Mouse (Mus musculus): ENCODE data around the gene Hist1h1e. TPM values are rescaled to one million over a fixed set of nuclear protein-coding genes. Genes with fewer than 3 reads are reported as not detected.

Hist1h1e gene
- total RNA-seq (2021) = 10 to 100 TPM; 53.4 to 69.1 TPM
- long read RNA-seq, experiment 1 = 0 reads
- long read RNA-seq, experiment 2 = 0 reads

- intact Hi-C loops (cut with DNase I) = loop anchor here (2.0 to 5.0 kb wide), 3 partner anchors 61 to 115 kb away; partner anchors contain the start of genes Hist1h1c, Hist1h1t, Hist1h2ac and Hist1h4c
Measured at GRCm38 (mm10) chr13:23622175-23622671, at the start of gene Hist1h1e. Gene Hist1h1e, minus strand, starts transcription at chr13:23622558.

GRCm38 (mm10) chr13:23662536-23662935 lies 40.2 kb upstream of the Hist1h1e start:
- DNase-seq (ENCODE audit: low spot score in 2 of 2) = no peak
- intact Hi-C loops (cut with DNase I) = no loop called here

More at GRCm38 (mm10) chr13:23622175-23622671, at the start of gene Hist1h1e:
- peak; percentile 87 to 88 for DNase-seq (ENCODE audit: low spot score in 2 of 2)

- DNase-seq (ENCODE audit: low spot score in 2 of 2) = no peak
Measured at GRCm38 (mm10) chr13:23659636-23660366, 37.4 kb upstream of the Hist1h1e start.

GRCm38 (mm10) chr13:23630653-23631052 lies 8.3 kb upstream of the Hist1h1e start:
- peak in 1 of 2 experiments; percentile 33 for DNase-seq (ENCODE audit: low spot score in 2 of 2)
- intact Hi-C loops (cut with DNase I) = no loop called here

More at GRCm38 (mm10) chr13:23659636-23660366, 37.4 kb upstream of the Hist1h1e start:
- intact Hi-C loops (cut with DNase I) = no loop called here

GRCm38 (mm10) chr13:23622861-23623450 lies 598 bp upstream of the Hist1h1e start:
- peak in 1 of 2 experiments; percentile 9 for DNase-seq (ENCODE audit: low spot score in 2 of 2)
- intact Hi-C loops (cut with DNase I) = loop anchor here (2.0 to 5.0 kb wide), 3 partner anchors 60 to 114 kb away; partner anchors contain the start of genes Hist1h1c, Hist1h1t, Hist1h2ac and Hist1h4c

GRCm38 (mm10) chr13:23621532-23622174 lies 705 bp downstream of the Hist1h1e start:
- intact Hi-C loops (cut with DNase I) = loop anchor here (2.0 to 5.0 kb wide), 3 partner anchors 61 to 116 kb away; partner anchors contain the start of genes Hist1h1c, Hist1h1t, Hist1h2ac and Hist1h4c

GRCm38 (mm10) chr13:23620733-23621531 lies 1.4 kb downstream of the Hist1h1e start, which contains the start of gene Hist1h2be:
Gene Hist1h2be, minus strand, starts transcription at chr13:23621124.
- DNase-seq (ENCODE audit: low spot score in 2 of 2) = peak; percentile 69 to 93
- intact Hi-C loops (cut with DNase I) = loop anchor here (5.0 kb wide), 2 partner anchors 76 to 116 kb away; partner anchors contain the start of genes Hist1h1c, Hist1h1t and Hist1h4c

More at GRCm38 (mm10) chr13:23621532-23622174, 705 bp downstream of the Hist1h1e start:
- DNase-seq (ENCODE audit: low spot score in 2 of 2) = peak; percentile 70 to 85

- intact Hi-C loops (cut with DNase I) = loop anchor here (5.0 kb wide), 2 partner anchors 77 to 117 kb away; partner anchors contain the start of genes Hist1h1c, Hist1h1t and Hist1h4c
- DNase-seq (ENCODE audit: low spot score in 2 of 2) = peak in 1 of 2 experiments; percentile 2
Measured at GRCm38 (mm10) chr13:23620056-23620732, 2.2 kb downstream of the Hist1h1e start.

- DNase-seq (ENCODE audit: low spot score in 2 of 2) = no peak
- intact Hi-C loops (cut with DNase I) = no loop called here
Measured at GRCm38 (mm10) chr13:23611638-23612037, 10.7 kb downstream of the Hist1h1e start.

GRCm38 (mm10) chr13:23610393-23610792 lies 12.0 kb downstream of the Hist1h1e start:
- intact Hi-C loops (cut with DNase I) = no loop called here
- no peak for DNase-seq (ENCODE audit: low spot score in 2 of 2)

GRCm38 (mm10) chr13:23609844-23610243 lies 12.5 kb downstream of the Hist1h1e start:
- DNase-seq (ENCODE audit: low spot score in 2 of 2) = no peak
- intact Hi-C loops (cut with DNase I) = no loop called here

- intact Hi-C loops (cut with DNase I) = no loop called here
- no peak for DNase-seq (ENCODE audit: low spot score in 2 of 2)
Measured at GRCm38 (mm10) chr13:23609209-23609608, 13.1 kb downstream of the Hist1h1e start.

GRCm38 (mm10) chr13:23605052-23605451 lies 17.3 kb downstream of the Hist1h1e start:
- no peak for DNase-seq (ENCODE audit: low spot score in 2 of 2)
- intact Hi-C loops (cut with DNase I) = no loop called here

- intact Hi-C loops (cut with DNase I) = no loop called here
- no peak for DNase-seq (ENCODE audit: low spot score in 2 of 2)
Measured at GRCm38 (mm10) chr13:23604452-23604851, 17.9 kb downstream of the Hist1h1e start.

- DNase-seq (ENCODE audit: low spot score in 2 of 2) = no peak
- intact Hi-C loops (cut with DNase I) = no loop called here
Measured at GRCm38 (mm10) chr13:23603182-23603699, 19.1 kb downstream of the Hist1h1e start.

GRCm38 (mm10) chr13:23597957-23598356 lies 24.4 kb downstream of the Hist1h1e start:
- DNase-seq (ENCODE audit: low spot score in 2 of 2) = peak; percentile 56 to 79
- intact Hi-C loops (cut with DNase I) = loop anchor here (1.0 kb wide), 1 partner anchor 12 kb away; no protein-coding TSS in a partner anchor

GRCm38 (mm10) chr13:23595622-23596372 lies 26.6 kb downstream of the Hist1h1e start:
- intact Hi-C loops (cut with DNase I) = no loop called here
- DNase-seq (ENCODE audit: low spot score in 2 of 2) = no peak
